13 mouse cellular contexts compared by ENCODE assay signal in genomic region chr6:52169499-52170165, GRCm38 (mm10). TPM values are rescaled to one million over a fixed set of nuclear protein-coding genes. Genes with fewer than 3 reads are reported as not detected.
A peak's percentile ranks its signal among the peaks of the same experiment; 100 is the strongest.
DNase-seq lines count a peak whose midpoint lies in the region; ATAC-seq lines count a peak whose summit lies in the region.
"Had no signal": no experiment of that assay in that cellular context is flagged by ENCODE, and none has a peak within 500 bp of the region (broad histone marks: within the 10 kb centered on the region; RNA-seq: fewer than 3 reads in every experiment).

No protein-coding gene starts in this region.

- no peaks in the 10 kb centered on the region for H3K9me3 ChIP-seq in heart, embryonic 10.5 days
- no peaks in the 10 kb centered on the region for H3K9me3 ChIP-seq in lung, embryonic 16.5 days (ENCODE audit: control insufficient read depth, low read length)
- H3K9me3 ChIP-seq in liver, embryonic 11.5 days (ENCODE audit: control insufficient read depth, low read length) = no peaks in the 10 kb centered on the region
- H3K9me3 ChIP-seq: embryonic facial prominence, embryonic 13.5 days had no signal

- peaks cover 99% of the 10 kb centered on the region for H3K27me3 ChIP-seq in heart, embryonic 10.5 days (ENCODE audit: insufficient read depth, poor library complexity, severe bottlenecking)
- peaks cover 41% of the 10 kb centered on the region for H3K27me3 ChIP-seq in lung, embryonic 16.5 days (ENCODE audit: control insufficient read depth, insufficient read depth, low read depth, low read length)
- H3K27me3 ChIP-seq in liver, embryonic 11.5 days (replicated peaks; ENCODE audit: control insufficient read depth, insufficient read depth, low read length) = peaks cover 97% of the 10 kb centered on the region
- H3K27me3 ChIP-seq: Patski had no signal

- peak overlapping the region; percentile 65 for H3K4me2 ChIP-seq in lung, embryonic 16.5 days (ENCODE audit: low read depth, low read length)
- peak overlapping the region; percentile 47 for H3K4me2 ChIP-seq in liver, embryonic 11.5 days
- H3K4me2 ChIP-seq: embryonic facial prominence, embryonic 13.5 days had no signal

- H3K4me3 ChIP-seq in heart, embryonic 10.5 days = peak overlapping the region; percentile 45
- H3K4me3 ChIP-seq in lung, embryonic 16.5 days (ENCODE audit: low read length) = peak overlapping the region; percentile 35
- H3K4me3 ChIP-seq in liver, embryonic 11.5 days (ENCODE audit: low read depth, low read length) = 0 out of 2 replicates have a peak overlapping the region, but pooled peaks have one; percentile 2
- H3K4me3 ChIP-seq: embryonic facial prominence, embryonic 13.5 days had no signal

- ATAC-seq in lung, embryonic 16.5 days (ENCODE audit: low read depth) = no peak
- ATAC-seq in liver, embryonic 11.5 days (replicated peaks; ENCODE audit: low FRiP score) = no peak
- ATAC-seq: Patski had no signal

- peak overlapping the region; percentile 76 for H3K9ac ChIP-seq in lung, embryonic 16.5 days (ENCODE audit: low read length)
- H3K9ac ChIP-seq in liver, embryonic 11.5 days (ENCODE audit: low read depth, low read length) = peak overlapping the region; percentile 47; the same call in 1 of the 2 replicates
- H3K9ac ChIP-seq: embryonic facial prominence, embryonic 13.5 days had no signal

- no peaks in the 10 kb centered on the region for H3K36me3 ChIP-seq in heart, embryonic 10.5 days
- no peaks in the 10 kb centered on the region for H3K36me3 ChIP-seq in lung, embryonic 16.5 days (ENCODE audit: control insufficient read depth, insufficient read depth, low read length)
- no peaks in the 10 kb centered on the region for H3K36me3 ChIP-seq in liver, embryonic 11.5 days (ENCODE audit: control insufficient read depth, insufficient read depth, low read length)
- H3K36me3 ChIP-seq: embryonic facial prominence, embryonic 13.5 days had no signal

- peak overlapping the region; percentile 82 for H3K27ac ChIP-seq in heart, embryonic 10.5 days
- H3K27ac ChIP-seq in lung, embryonic 16.5 days (ENCODE audit: low read length) = peak overlapping the region; percentile 90
- peak overlapping the region; percentile 61 for H3K27ac ChIP-seq in liver, embryonic 11.5 days (ENCODE audit: low read depth, low read length)
- H3K27ac ChIP-seq: embryonic facial prominence, embryonic 13.5 days had no signal

- peaks cover 44% of the 10 kb centered on the region for H3K4me1 ChIP-seq in heart, embryonic 10.5 days
- peaks cover 25% of the 10 kb centered on the region for H3K4me1 ChIP-seq in lung, embryonic 16.5 days (replicated peaks; ENCODE audit: control insufficient read depth, insufficient read depth, low read length)
- H3K4me1 ChIP-seq in liver, embryonic 11.5 days (replicated peaks; ENCODE audit: control insufficient read depth, insufficient read depth, low read length) = peaks cover 17% of the 10 kb centered on the region

- peak; percentile 73 for DNase-seq in heart, embryonic 10.5 days (ENCODE audit: low spot score)
- DNase-seq in heart, adult 8-10 months (ENCODE audit: low spot score) = no peak
- DNase-seq in lung, adult 18-20 months = no peak
- DNase-seq in liver, embryonic 11.5 days (ENCODE audit: low spot score) = peak; percentile 42
- no peak for DNase-seq in frontal cortex, postnatal 14 days (ENCODE audit: low spot score in 2 of 2)
- no peak for DNase-seq in spleen, postnatal 36 days (ENCODE audit: low spot score in 2 of 2)
- no peak for DNase-seq in spleen, adult 18-20 months
- DNase-seq: right cerebral cortex, postnatal 14 days had no signal

- 8% methylated on average over 16 of the region's 16 CpGs for WGBS in heart, embryonic 10.5 days
- WGBS in lung, embryonic 16.5 days = 17% methylated on average over 16 of the region's 16 CpGs
- 16% methylated on average over 16 of the region's 16 CpGs for WGBS in liver, embryonic 11.5 days

RNA-seq across cellular contexts. Expression of gene Hoxa2, which starts 5.0 kb away (rescaled TPM):
- polyA plus RNA-seq in heart, embryonic 10.5 days (2016; fragmentation: Nextera tagmentation; extraction: Ambion mirVana) = 4.3 and 10.3 TPM in 2 replicates
- under 1 TPM in 3 of 4 experiments, not detected in 1; 0.20 to 0.34 (median 0.22) TPM for total RNA-seq in heart, adult 8-10 months (2022)
- 9.5 and 10.2 TPM in 2 replicates for polyA plus RNA-seq in lung, embryonic 16.5 days (2015; fragmentation: Nextera tagmentation; extraction: Ambion mirVana)
- polyA plus RNA-seq in liver, embryonic 11.5 days (2014; fragmentation: Nextera tagmentation; extraction: Ambion mirVana) = 4.3 and 4.5 TPM in 2 replicates
- total RNA-seq: left cerebral cortex, adult 18-20 months; monocyte, adult 5-6 weeks had no signal

RNA-seq across cellular contexts. Expression of gene 5730596B20Rik, which starts 7.7 kb away (rescaled TPM):
- 0.07 and 1.5 TPM in 2 replicates for polyA plus RNA-seq in heart, embryonic 10.5 days (2016; fragmentation: Nextera tagmentation; extraction: Ambion mirVana)
- total RNA-seq in heart, adult 8-10 months (2022) = under 1 TPM in 1 of 4 experiments, not detected in 3; 0.06 TPM
- 2.4 and 2.5 TPM in 2 replicates for polyA plus RNA-seq in lung, embryonic 16.5 days (2015; fragmentation: Nextera tagmentation; extraction: Ambion mirVana)
- 0.60 and 1.0 TPM in 2 replicates for polyA plus RNA-seq in liver, embryonic 11.5 days (2014; fragmentation: Nextera tagmentation; extraction: Ambion mirVana)
- total RNA-seq: left cerebral cortex, adult 18-20 months; monocyte, adult 5-6 weeks had no signal

RNA-seq across cellular contexts. Expression of gene Hoxa1, which starts 11.5 kb away (rescaled TPM):
- polyA plus RNA-seq in heart, embryonic 10.5 days (2016; fragmentation: Nextera tagmentation; extraction: Ambion mirVana) = 1.00 and 4.1 TPM in 2 replicates
- total RNA-seq in heart, adult 8-10 months (2022) = under 1 TPM in 2 of 4 experiments, not detected in 2; 0.16 to 0.19 TPM
- 1.4 and 1.6 TPM in 2 replicates for polyA plus RNA-seq in lung, embryonic 16.5 days (2015; fragmentation: Nextera tagmentation; extraction: Ambion mirVana)
- 2.6 and 3.2 TPM in 2 replicates for polyA plus RNA-seq in liver, embryonic 11.5 days (2014; fragmentation: Nextera tagmentation; extraction: Ambion mirVana)
- total RNA-seq: left cerebral cortex, adult 18-20 months; monocyte, adult 5-6 weeks had no signal

RNA-seq across cellular contexts. Expression of gene Hoxa4, which starts 21.9 kb away (rescaled TPM):
- polyA plus RNA-seq in heart, embryonic 10.5 days (2016; fragmentation: Nextera tagmentation; extraction: Ambion mirVana) = 0.17 and 1.4 TPM in 2 replicates
- total RNA-seq in heart, adult 8-10 months (2022) = under 1 TPM; 0.31 to 0.49 (median 0.38) TPM
- 2.4 and 2.7 TPM in 2 replicates for polyA plus RNA-seq in lung, embryonic 16.5 days (2015; fragmentation: Nextera tagmentation; extraction: Ambion mirVana)
- 2.3 and 3.1 TPM in 2 replicates for polyA plus RNA-seq in liver, embryonic 11.5 days (2014; fragmentation: Nextera tagmentation; extraction: Ambion mirVana)
- total RNA-seq: left cerebral cortex, adult 18-20 months; monocyte, adult 5-6 weeks had no signal

RNA-seq across cellular contexts. Expression of gene Hoxa5, which starts 34.8 kb away (rescaled TPM):
- polyA plus RNA-seq in heart, embryonic 10.5 days (2016; fragmentation: Nextera tagmentation; extraction: Ambion mirVana) = 0.58 and 6.0 TPM in 2 replicates
- under 1 TPM; 0.41 to 0.69 (median 0.57) TPM for total RNA-seq in heart, adult 8-10 months (2022)
- polyA plus RNA-seq in lung, embryonic 16.5 days (2015; fragmentation: Nextera tagmentation; extraction: Ambion mirVana) = 32.3 and 36.3 TPM in 2 replicates
- polyA plus RNA-seq in liver, embryonic 11.5 days (2014; fragmentation: Nextera tagmentation; extraction: Ambion mirVana) = 8.0 and 9.7 TPM in 2 replicates
- total RNA-seq: left cerebral cortex, adult 18-20 months; monocyte, adult 5-6 weeks had no signal

Comparison
In these comparisons a context has a peak if more than half of its experiments do, and no peak if none do; other contexts are left out.
1. DNase-seq: peak in heart, embryonic 10.5 days (single experiment) and liver, embryonic 11.5 days (single experiment); none in heart, adult 8-10 months (single experiment), lung, adult 18-20 months (0 of 2), frontal cortex, postnatal 14 days (0 of 2), spleen, postnatal 36 days (0 of 2) and spleen, adult 18-20 months (0 of 2).
2. Peak in every context shown above with its lines, with median percentiles within 50 percentile points of each other: H3K27ac ChIP-seq and H3K4me3 ChIP-seq.